Mouse (Mus musculus): Measurements from ENCODE around the gene Ndst2. TPM values are rescaled to one million over a fixed set of nuclear protein-coding genes. Genes with fewer than 3 reads are reported as not detected.

The Ndst2 gene
- polyA plus RNA-seq, 1 experiment from 2014 or later = 23.3 TPM

- Histone ChIP-seq H3K4me1 (ENCODE audit: control insufficient read depth, insufficient read depth, low read length) (no peaks in the 10 kb centered on the region), H3K36me3 (replicated peaks; ENCODE audit: control insufficient read depth, insufficient read depth, low read depth, low read length) (no peaks in the 10 kb centered on the region; the same call in 1 of the 2 replicates), H3K9me3 (replicated peaks; ENCODE audit: control insufficient read depth, low read length) (no peaks in the 10 kb centered on the region), H3K27me3 (ENCODE audit: control insufficient read depth, insufficient read depth, low read length) (no peaks in the 10 kb centered on the region), H3K4me2 (ENCODE audit: low read depth, low read length) (no peak overlapping the region), H3K27ac (replicated peaks; ENCODE audit: low read depth, low read length) (no peak overlapping the region), H3K4me3 (ENCODE audit: low read depth, low read length) (no peak overlapping the region), H3K9ac (replicated peaks; ENCODE audit: low read length) (no peak overlapping the region)
- DNase-seq (ENCODE audit: low spot score) (no peak), ATAC-seq (replicated peaks; ENCODE audit: insufficient number of reproducible peaks, low FRiP score, low TSS enrichment, low read depth) (no peak)
- 84% methylated on average over 5 of the region's 5 CpGs for WGBS
These were observed 16.1 kb upstream of the Ndst2 start for GRCm38 (mm10) chr14:20750503-20750902.

- ATAC-seq (replicated peaks; ENCODE audit: insufficient number of reproducible peaks, low FRiP score, low TSS enrichment, low read depth) = no peak
- Histone ChIP-seq H3K4me2 (ENCODE audit: low read depth, low read length) (no peak overlapping the region), H3K4me3 (ENCODE audit: low read depth, low read length) (no peak overlapping the region), H3K9ac (replicated peaks; ENCODE audit: low read length) (no peak overlapping the region), H3K36me3 (replicated peaks; ENCODE audit: control insufficient read depth, insufficient read depth, low read depth, low read length) (no peaks in the 10 kb centered on the region; the same call in 1 of the 2 replicates), H3K4me1 (ENCODE audit: control insufficient read depth, insufficient read depth, low read length) (no peaks in the 10 kb centered on the region), H3K27me3 (ENCODE audit: control insufficient read depth, insufficient read depth, low read length) (no peaks in the 10 kb centered on the region), H3K9me3 (replicated peaks; ENCODE audit: control insufficient read depth, low read length) (no peaks in the 10 kb centered on the region), H3K27ac (replicated peaks; ENCODE audit: low read depth, low read length) (no peak overlapping the region)
- no peak for DNase-seq (ENCODE audit: low spot score)
- 86% methylated on average over 4 of the region's 4 CpGs for WGBS
These were observed 15.2 kb upstream of the Ndst2 start for GRCm38 (mm10) chr14:20749494-20750051.

- Histone ChIP-seq H3K4me2 (ENCODE audit: low read depth, low read length) (no peak overlapping the region), H3K9ac (replicated peaks; ENCODE audit: low read length) (no peak overlapping the region), H3K27me3 (ENCODE audit: control insufficient read depth, insufficient read depth, low read length) (no peaks in the 10 kb centered on the region), H3K4me1 (ENCODE audit: control insufficient read depth, insufficient read depth, low read length) (no peaks in the 10 kb centered on the region), H3K9me3 (replicated peaks; ENCODE audit: control insufficient read depth, low read length) (no peaks in the 10 kb centered on the region), H3K27ac (replicated peaks; ENCODE audit: low read depth, low read length) (no peak overlapping the region), H3K4me3 (ENCODE audit: low read depth, low read length) (no peak overlapping the region), H3K36me3 (replicated peaks; ENCODE audit: control insufficient read depth, insufficient read depth, low read depth, low read length) (no peaks in the 10 kb centered on the region)
- ATAC-seq (replicated peaks; ENCODE audit: insufficient number of reproducible peaks, low FRiP score, low TSS enrichment, low read depth) (no peak), DNase-seq (ENCODE audit: low spot score) (no peak)
- 58% methylated on average over 4 of the region's 4 CpGs for WGBS
These were observed 14.0 kb upstream of the Ndst2 start for GRCm38 (mm10) chr14:20748388-20748787.

DNA sequence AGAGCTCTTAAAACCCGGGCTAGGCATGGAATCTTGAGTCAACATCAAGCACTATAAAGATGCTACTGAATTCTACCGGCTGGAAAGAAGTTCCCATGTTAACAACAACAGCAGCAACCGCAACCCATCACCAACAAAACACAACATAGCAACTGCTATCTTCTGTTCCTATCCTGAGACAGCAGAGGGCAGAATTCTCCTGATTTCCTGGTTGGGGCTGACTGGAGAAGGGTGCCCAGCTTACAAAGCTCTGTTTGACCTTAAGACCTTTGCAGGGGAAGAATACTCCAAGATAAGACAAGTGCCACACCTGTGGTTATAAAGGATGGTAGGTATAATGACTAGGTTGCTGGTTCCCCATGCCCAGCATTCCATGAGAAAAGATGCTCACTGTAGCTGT lies 12.6 kb upstream of the Ndst2 start:
- no peaks in the 10 kb centered on the region for H3K9me3 ChIP-seq (replicated peaks; ENCODE audit: control insufficient read depth, low read length)
- ATAC-seq (replicated peaks; ENCODE audit: insufficient number of reproducible peaks, low FRiP score, low TSS enrichment, low read depth) = no peak
- 80% methylated on average over 3 of the region's 3 CpGs for WGBS

DNA sequence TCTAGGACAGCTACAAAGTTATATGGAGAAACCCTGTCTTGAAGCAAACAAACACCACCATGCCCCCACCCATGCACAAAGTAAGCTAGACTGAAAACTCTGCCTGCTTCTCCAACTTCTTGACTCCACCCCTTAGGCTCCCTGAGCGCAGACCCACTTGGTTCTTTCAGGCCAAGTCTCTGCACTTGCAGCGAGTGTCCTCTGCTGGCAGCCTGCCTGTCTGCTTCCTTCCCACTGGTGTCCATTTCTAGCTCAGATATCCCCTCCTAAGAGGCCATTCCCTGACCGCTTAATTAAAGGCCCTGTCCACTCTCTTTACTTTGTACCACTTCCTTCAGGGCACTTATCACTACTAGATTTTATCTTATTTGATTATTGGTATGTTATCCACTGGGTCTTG lies 9.3 kb upstream of the Ndst2 start:
- no peaks in the 10 kb centered on the region for H3K27me3 ChIP-seq (ENCODE audit: control insufficient read depth, insufficient read depth, low read length)
- no peaks in the 10 kb centered on the region for H3K4me1 ChIP-seq (ENCODE audit: control insufficient read depth, insufficient read depth, low read length)
- DNase-seq (ENCODE audit: low spot score) (no peak), ATAC-seq (replicated peaks; ENCODE audit: insufficient number of reproducible peaks, low FRiP score, low TSS enrichment, low read depth) (no peak)
- no peak overlapping the region for H3K27ac ChIP-seq (replicated peaks; ENCODE audit: low read depth, low read length)
- no peak overlapping the region for H3K4me3 ChIP-seq (ENCODE audit: low read depth, low read length)
- WGBS = 82% methylated on average over 3 of the region's 3 CpGs
- H3K9ac ChIP-seq (replicated peaks; ENCODE audit: low read length) = no peak overlapping the region
- no peaks in the 10 kb centered on the region for H3K9me3 ChIP-seq (replicated peaks; ENCODE audit: control insufficient read depth, low read length)
- H3K4me2 ChIP-seq (ENCODE audit: low read depth, low read length) = no peak overlapping the region
- H3K36me3 ChIP-seq (replicated peaks; ENCODE audit: control insufficient read depth, insufficient read depth, low read depth, low read length) = no peaks in the 10 kb centered on the region; the same call in 1 of the 2 replicates

More for the DNA sequence above, 12.6 kb upstream of the Ndst2 start:
- DNase-seq (ENCODE audit: low spot score) = no peak
- Histone ChIP-seq H3K4me1 (ENCODE audit: control insufficient read depth, insufficient read depth, low read length) (no peaks in the 10 kb centered on the region), H3K36me3 (replicated peaks; ENCODE audit: control insufficient read depth, insufficient read depth, low read depth, low read length) (no peaks in the 10 kb centered on the region), H3K27me3 (ENCODE audit: control insufficient read depth, insufficient read depth, low read length) (no peaks in the 10 kb centered on the region), H3K4me3 (ENCODE audit: low read depth, low read length) (no peak overlapping the region), H3K9ac (replicated peaks; ENCODE audit: low read length) (no peak overlapping the region), H3K4me2 (ENCODE audit: low read depth, low read length) (no peak overlapping the region), H3K27ac (replicated peaks; ENCODE audit: low read depth, low read length) (no peak overlapping the region)

DNA sequence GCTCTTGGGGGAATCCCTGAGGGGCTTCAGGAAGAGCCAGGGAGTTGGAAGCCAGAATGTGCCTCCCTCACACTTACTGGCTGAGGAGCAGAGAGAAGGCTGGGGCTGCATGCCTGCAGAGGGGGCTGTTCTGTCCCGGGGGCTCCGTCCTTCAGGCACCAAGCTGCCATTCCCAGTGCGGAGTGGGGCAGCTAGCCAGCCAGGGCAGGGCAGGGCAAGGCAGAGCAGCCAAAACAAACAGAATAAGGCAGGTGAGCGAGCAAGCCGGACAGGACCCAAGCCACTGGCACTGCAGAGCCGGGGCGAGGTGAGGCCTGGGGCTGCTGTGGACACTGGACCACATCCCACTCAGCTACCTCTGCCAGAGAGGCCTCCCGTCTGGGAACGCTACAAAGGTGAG lies 6.9 kb upstream of the Ndst2 start:
- Histone ChIP-seq H3K4me2 (ENCODE audit: low read depth, low read length) (no peak overlapping the region), H3K36me3 (replicated peaks; ENCODE audit: control insufficient read depth, insufficient read depth, low read depth, low read length) (no peaks in the 10 kb centered on the region; the same call in none of the 2 replicates), H3K9ac (replicated peaks; ENCODE audit: low read length) (no peak overlapping the region), H3K27me3 (ENCODE audit: control insufficient read depth, insufficient read depth, low read length) (no peaks in the 10 kb centered on the region), H3K4me3 (ENCODE audit: low read depth, low read length) (no peak overlapping the region), H3K9me3 (replicated peaks; ENCODE audit: control insufficient read depth, low read length) (no peaks in the 10 kb centered on the region), H3K27ac (replicated peaks; ENCODE audit: low read depth, low read length) (no peak overlapping the region), H3K4me1 (ENCODE audit: control insufficient read depth, insufficient read depth, low read length) (no peaks in the 10 kb centered on the region)
- DNase-seq (ENCODE audit: low spot score) = no peak
- ATAC-seq (replicated peaks; ENCODE audit: insufficient number of reproducible peaks, low FRiP score, low TSS enrichment, low read depth) = no peak
- WGBS = 84% methylated on average over 9 of the region's 9 CpGs

DNA sequence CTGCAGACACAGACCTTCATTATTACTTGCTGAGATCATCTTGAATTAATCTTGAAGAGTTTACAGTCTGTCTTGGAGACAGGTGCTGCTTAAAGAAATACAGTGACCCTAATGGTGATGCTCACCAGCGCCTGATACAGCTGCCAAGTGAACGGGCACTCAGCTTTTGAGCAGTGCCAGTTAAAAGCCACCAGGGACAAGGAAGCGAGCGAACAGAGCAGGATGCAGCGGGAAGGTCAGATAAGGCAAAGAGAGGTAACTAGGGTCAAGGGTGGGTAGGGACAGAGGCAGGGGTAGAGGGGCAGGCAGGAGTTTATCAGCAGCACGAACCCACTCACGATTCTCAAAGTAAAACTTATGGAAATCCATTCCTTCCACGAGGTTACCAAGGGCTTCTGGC lies 4.1 kb upstream of the Ndst2 start:
- Histone ChIP-seq H3K27ac (replicated peaks; ENCODE audit: low read depth, low read length) (no peak overlapping the region), H3K4me1 (ENCODE audit: control insufficient read depth, insufficient read depth, low read length) (no peaks in the 10 kb centered on the region), H3K4me2 (ENCODE audit: low read depth, low read length) (no peak overlapping the region), H3K36me3 (replicated peaks; ENCODE audit: control insufficient read depth, insufficient read depth, low read depth, low read length) (peaks cover 2% of the 10 kb centered on the region), H3K4me3 (ENCODE audit: low read depth, low read length) (no peak overlapping the region), H3K9me3 (replicated peaks; ENCODE audit: control insufficient read depth, low read length) (no peaks in the 10 kb centered on the region), H3K27me3 (ENCODE audit: control insufficient read depth, insufficient read depth, low read length) (no peaks in the 10 kb centered on the region), H3K9ac (replicated peaks; ENCODE audit: low read length) (no peak overlapping the region)
- WGBS = 85% methylated on average over 8 of the region's 8 CpGs
- no peak for DNase-seq (ENCODE audit: low spot score)
- no peak for ATAC-seq (replicated peaks; ENCODE audit: insufficient number of reproducible peaks, low FRiP score, low TSS enrichment, low read depth)

- H3K4me3 ChIP-seq (ENCODE audit: low read depth, low read length) = no peak overlapping the region
- no peaks in the 10 kb centered on the region for H3K27me3 ChIP-seq (ENCODE audit: control insufficient read depth, insufficient read depth, low read length)
- H3K36me3 ChIP-seq (replicated peaks; ENCODE audit: control insufficient read depth, insufficient read depth, low read depth, low read length) = peaks cover 2% of the 10 kb centered on the region
- H3K9ac ChIP-seq (replicated peaks; ENCODE audit: low read length) = no peak overlapping the region
- no peak overlapping the region for H3K4me2 ChIP-seq (ENCODE audit: low read depth, low read length)
- H3K27ac ChIP-seq (replicated peaks; ENCODE audit: low read depth, low read length) = no peak overlapping the region
- DNase-seq (ENCODE audit: low spot score) (peak; percentile 50), ATAC-seq (replicated peaks; ENCODE audit: insufficient number of reproducible peaks, low FRiP score, low TSS enrichment, low read depth) (no peak)
- WGBS = 49% methylated on average over 14 of the region's 14 CpGs
- H3K9me3 ChIP-seq (replicated peaks; ENCODE audit: control insufficient read depth, low read length) = no peaks in the 10 kb centered on the region
- H3K4me1 ChIP-seq (ENCODE audit: control insufficient read depth, insufficient read depth, low read length) = no peaks in the 10 kb centered on the region
These were observed 2.9 kb upstream of the Ndst2 start for GRCm38 (mm10) chr14:20737306-20737705.
